Mouse (Mus musculus) kidney, adult 8-10 months (tissue): ENCODE data around the gene Cdcp2.
"Not testable (repeated sequence)": the region's sequence is repeated elsewhere in the genome, so short reads cannot be mapped to it uniquely, and the experiment has no call there.

Experiments
- DNase-seq, 2 experiments: peaks; one replicate each; pipeline ENCODE4 v3.0.0; 2022

The Cdcp2 gene

GRCm38 (mm10) chr4:107094484-107095187 lies 2.1 kb upstream of the Cdcp2 start:
- peak in 1 of 2 experiments; percentile 28 for DNase-seq

DNA sequence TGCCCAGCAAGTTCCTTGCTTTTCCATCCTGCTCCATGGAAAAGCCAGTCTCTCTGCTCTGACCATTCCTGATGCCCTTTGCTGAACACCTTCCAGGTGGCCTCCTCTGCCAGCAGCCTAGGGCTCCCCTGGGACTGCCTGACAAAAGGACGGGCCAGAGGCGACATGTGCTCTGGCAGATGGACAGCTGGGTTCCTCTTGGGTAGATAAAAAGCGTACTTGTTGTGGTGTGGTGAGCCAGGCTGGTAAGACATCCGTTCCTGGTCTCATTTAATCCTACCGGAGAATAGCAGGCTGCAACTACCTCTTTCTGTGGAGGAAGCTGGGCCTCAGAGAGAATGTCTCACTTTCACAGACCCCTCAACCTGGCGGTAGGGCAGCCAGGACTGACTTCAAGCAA lies 648 bp upstream of the Cdcp2 start:
- no peak for DNase-seq

DNA sequence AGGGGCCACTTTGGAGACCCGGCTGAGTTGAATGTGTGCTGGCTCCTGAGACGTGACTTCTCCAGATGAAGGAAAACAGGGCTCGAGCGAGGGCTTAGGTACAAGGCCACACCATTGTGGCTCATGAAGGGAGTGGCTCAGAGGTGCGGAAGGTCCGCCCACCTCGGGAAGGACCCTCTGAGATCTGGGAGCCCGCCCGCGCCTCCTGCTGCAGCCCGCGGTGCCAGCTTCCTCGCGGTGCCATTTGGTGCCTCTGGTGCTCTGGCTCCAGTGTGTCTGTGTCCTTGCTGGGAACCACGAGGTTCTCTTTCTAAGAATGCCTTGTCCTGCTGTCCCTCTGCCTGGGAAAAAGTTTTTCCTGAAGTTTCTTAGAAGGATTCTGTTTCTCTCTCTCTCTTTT lies 1.2 kb downstream of the Cdcp2 start:
- DNase-seq: no peak

GRCm38 (mm10) chr4:107098375-107098774 lies 1.7 kb downstream of the Cdcp2 start:
- DNase-seq: no peak

DNA sequence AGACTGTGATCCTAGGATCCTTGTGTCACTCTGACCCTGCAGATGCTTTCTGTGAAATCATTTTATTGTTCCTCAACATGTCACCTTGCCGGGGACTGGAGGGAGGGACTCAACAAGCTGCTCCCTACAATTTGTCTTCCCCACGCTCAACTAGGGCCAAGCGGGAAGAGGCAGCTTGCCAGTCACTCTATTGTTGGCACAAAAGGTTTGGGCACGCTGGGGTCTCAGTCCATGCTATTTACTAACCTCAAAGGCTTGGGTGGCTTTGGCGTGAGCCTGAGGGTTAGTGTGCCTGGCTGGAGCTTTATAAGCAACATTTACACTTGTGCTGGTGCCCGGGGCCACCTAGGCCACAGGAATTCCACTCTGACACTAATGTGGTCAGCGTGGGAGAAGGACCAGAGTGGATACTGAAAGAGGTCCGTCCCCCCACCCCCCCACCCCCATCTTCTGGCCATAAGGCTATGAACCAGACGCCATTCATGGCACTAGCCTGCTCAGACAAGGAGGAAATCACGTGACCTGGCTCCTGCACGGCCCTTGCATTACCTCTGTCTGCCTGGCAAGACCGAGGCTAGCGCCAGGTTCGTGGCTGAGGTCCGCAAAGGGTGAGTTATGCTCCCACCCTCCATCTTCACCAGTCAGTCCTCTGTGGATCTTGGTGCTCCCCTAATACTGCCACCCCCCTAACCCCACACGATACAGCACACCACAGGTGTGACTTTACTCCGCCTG lies 2.3 kb downstream of the Cdcp2 start:
- no peak for DNase-seq

GRCm38 (mm10) chr4:107102220-107102619 lies 5.5 kb downstream of the Cdcp2 start:
- no peak for DNase-seq

DNA sequence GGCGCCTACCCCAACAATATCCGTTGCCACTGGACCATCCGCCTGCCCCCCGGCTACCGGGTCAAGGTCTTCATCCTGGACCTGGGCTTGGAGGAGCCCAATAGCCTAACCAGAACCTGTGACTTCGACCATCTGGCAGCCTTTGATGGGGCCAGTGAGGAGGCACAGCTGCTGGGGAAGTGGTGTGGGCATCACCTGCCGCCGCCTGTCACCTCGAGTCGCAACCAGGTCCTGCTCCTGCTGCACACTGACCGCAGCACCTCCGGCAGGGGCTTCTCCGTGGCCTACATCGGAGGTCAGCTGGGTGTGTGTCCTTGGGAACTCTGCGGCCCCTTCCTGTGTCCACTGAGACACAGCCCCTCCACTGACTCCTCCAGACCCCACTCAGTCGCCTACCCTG lies 10.1 kb downstream of the Cdcp2 start:
- DNase-seq: no peak

DNA sequence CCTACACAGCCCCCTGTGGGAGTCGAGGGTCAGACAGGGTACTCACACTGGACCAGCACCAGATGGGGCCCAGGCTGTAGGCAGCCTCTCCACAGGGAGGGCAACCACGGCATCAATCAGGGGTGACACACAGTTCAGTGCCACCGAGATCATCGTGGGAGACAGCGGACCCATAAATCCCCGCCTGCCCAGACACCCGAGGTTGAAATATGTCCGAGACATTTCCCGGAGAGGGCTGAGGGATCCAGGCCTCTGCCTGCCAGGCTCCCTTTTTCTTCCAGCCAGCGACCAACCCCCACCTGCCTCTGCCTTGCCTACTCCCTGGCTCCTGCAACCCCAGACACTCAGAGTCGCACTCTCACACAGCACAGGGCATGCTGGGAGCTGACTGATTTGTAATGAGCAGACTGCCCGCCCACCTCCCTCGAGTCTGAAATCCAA lies 11.6 kb downstream of the Cdcp2 start:
- no peak for DNase-seq

DNA sequence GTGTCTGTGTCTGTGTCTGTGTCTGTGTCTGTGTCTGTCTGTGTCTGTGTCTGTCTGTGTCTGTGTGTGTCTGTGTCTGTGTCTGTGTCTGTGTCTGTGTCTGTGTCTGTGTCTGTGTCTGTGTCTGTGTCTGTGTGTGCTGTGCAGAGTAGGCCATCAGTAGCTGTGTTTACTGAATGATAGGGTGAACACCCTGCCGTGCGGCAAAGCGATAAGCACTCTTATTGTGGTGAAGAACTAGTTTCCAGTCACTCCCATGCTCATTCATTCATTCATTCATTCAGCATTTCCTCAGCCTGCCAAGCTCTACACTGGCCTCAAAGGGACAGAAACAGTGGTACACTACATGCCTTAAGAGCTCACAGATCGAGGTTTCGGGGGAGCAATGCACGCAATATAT lies 12.5 kb downstream of the Cdcp2 start:
- DNase-seq: not testable (repeated sequence)

DNA sequence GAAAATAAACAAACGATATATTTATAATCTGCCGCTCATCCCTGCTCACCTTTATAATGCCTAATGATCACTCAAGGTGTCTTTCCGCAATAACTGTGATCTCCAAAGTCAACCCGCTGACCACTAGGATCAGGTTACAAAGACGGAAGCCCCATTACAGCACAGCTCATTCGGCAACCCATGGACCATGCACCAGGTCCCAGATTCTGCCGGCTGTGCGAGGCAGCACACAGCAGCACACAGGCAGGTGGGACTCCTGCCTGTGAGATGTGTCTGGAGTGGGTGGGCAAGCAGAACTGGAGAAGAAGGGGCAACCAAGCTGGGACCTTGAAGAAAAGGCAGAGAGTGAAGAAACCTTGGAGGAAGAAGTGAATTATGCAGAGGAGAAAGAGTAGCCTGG lies 17.6 kb downstream of the Cdcp2 start:
- no peak for DNase-seq

DNA sequence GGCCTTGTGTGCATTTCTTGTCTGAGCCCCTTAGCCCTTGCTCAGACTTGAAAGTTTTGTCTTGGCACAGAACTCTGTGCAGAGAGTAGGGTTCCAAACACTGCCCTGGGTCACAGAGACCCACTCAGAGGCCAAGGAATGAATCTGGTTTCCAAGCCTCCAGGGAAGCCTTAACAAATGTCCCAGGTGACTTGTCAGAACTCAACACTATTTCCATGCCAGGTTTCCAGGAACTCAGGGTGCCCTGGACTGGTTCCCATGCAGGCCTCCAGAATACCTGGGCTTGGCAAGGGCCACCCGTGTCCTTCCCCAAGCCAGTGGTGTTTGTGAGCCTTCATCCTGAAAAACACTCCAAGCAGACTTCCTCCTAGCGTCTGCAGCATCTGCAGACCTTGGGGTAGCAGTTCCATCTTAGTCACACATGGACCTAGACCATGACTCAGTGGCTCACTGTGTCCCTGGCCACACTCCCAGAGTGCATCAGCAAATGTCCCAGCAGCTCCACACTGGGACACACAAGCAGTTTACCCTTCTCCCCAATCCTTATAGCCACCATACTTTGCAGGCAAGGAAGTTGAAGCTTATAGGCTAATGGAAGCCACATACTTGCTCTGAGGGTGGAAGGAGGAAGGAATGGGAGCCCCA lies 21.2 kb downstream of the Cdcp2 start:
- peak; percentile 47 to 55 for DNase-seq

GRCm38 (mm10) chr4:107119056-107119455 lies 22.4 kb downstream of the Cdcp2 start:
- DNase-seq: no peak

GRCm38 (mm10) chr4:107120676-107121075 lies 24.0 kb downstream of the Cdcp2 start:
- no peak for DNase-seq

DNA sequence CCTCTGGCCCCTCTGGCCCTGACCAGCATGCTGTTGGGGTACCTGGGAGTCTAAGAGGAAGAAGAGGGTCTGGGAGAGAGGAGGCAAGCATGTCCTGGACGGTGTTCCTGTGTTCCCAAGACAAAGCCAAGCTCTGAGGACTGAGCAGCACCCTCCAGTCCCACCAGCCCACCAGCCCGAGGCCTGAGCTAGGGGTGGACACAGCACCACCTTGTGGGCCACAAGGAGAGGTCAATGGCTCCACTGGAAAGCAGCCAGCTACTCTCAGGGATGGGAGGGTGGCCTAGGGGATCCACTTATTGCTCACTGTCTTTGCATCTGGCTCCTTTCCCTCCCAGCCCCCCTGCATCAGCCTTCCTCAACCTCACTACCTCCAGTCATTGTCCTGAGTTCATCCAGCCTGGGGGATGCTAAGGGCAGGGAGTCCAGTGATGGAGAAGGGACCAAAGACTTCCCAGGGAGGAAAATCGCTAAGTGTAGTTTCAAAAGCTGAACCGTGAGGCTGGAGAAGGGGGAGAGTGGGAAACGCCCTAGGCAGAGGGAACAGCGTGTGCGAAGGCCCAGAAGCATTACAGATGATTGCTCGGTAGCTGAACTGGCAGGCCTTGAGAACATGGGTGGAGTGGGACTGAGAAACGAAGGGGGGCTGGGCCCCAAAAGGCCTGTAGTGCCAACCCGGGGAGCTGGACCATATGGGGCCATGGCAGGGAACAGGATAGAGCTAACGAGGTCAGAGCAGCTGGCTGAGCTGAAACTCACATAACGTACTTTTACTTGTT lies 24.7 kb downstream of the Cdcp2 start:
- peak in 1 of 2 experiments; percentile 43 for DNase-seq

GRCm38 (mm10) chr4:107124376-107124775 lies 27.7 kb downstream of the Cdcp2 start:
- no peak for DNase-seq

- DNase-seq: no peak
These were observed 28.4 kb downstream of the Cdcp2 start for GRCm38 (mm10) chr4:107125101-107125500.

- no peak for DNase-seq
These were observed 29.7 kb downstream of the Cdcp2 start for GRCm38 (mm10) chr4:107126389-107126788.

- DNase-seq: no peak
These were observed 30.3 kb downstream of the Cdcp2 start for GRCm38 (mm10) chr4:107126891-107127524.

DNA sequence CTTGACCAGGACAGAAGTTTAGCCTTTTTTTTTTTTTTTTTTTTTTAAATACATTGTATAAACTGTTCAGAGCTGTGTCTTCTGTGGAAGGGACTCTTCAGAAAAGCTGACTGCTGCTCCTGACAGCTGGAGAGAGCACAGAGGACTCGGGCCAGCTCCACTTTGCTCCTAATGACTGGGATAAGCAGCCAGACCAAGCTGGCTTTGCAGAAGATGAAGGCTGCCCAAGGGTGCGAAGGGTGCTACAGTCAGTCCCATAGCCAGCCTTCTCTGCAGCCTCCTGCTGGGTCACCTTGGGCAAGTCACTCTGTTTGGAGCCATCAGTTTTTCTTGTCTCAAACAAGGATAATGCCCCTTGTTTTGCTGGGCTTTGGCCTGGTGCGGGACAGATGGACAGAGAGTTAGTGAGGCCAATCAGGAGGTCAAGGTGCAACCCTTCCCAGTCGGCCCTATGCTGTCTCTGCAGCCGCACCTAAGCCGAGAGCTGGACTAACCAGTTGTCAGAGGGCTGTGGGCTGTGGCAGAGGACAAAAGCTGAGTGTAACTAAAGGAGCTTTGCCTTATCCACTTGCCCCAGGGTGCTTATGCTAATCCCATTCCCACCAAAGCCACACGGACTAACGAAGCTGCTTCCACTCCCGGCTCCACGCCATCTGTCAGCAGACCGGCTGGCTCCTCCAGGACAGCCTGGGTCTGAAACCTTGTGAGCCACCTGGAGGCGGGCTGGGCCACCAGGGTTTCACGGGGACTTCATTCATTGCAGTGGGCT lies 31.4 kb downstream of the Cdcp2 start:
- DNase-seq: no peak

DNA sequence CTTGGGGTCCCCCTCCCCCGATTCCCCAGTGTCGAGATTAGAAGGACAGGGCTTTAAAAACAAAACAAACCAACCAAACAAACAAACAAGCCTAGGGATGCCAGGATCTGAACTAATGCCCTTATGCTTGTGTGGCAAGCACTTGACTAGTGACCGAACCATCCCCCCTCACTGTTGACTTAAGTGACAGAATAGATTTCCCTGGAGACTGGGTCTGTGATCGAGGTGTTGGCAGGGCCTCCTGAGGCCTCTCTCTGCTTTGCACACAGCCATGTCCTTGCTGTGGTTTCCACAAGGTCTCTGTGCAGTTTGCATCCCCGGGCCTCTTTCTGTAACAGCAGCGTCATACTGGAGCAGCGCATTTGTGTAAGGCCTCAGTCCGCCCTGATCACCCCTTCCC lies 32.7 kb downstream of the Cdcp2 start:
- no peak for DNase-seq

GRCm38 (mm10) chr4:107130534-107130933 lies 33.8 kb downstream of the Cdcp2 start:
- DNase-seq: no peak

- DNase-seq: no peak
These were observed 38.2 kb downstream of the Cdcp2 start for GRCm38 (mm10) chr4:107134891-107135290.
